In the genomic region with DNA sequence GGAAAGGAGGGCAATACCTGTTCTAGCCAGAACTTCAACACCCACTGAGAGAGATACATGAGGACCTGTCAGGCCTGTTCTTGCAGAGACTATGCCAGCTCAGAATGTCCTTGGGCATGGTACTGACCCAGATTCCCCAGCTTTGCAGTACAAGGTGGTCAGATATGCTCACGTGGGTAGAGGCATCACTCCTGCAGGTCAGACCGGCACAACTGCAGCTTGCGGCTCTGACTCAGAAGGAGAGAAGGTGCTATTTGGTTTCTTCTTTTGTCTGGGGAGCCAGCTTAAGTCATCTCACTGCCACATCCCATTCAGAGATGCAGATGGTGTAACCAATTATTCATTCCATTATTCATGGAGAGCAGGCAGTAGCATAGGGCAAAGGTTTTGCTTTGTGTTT, we compare ENCODE assay signal across 32 mouse cellular contexts. TPM values are rescaled to one million over a fixed set of nuclear protein-coding genes. Genes with fewer than 3 reads are reported as not detected.
DNase-seq lines count a peak whose midpoint lies in the region; ATAC-seq and TF ChIP-seq lines count a peak whose summit lies in the region.
"Had no signal": no experiment of that assay in that cellular context is flagged by ENCODE, and none has a peak within 500 bp of the region (broad histone marks: within the 10 kb centered on the region; RNA-seq: fewer than 3 reads in every experiment).

No protein-coding gene starts in this region.

- 78% methylated on average over 3 of the region's 3 CpGs for WGBS in stomach, postnatal 0 days

- ATAC-seq in stomach, postnatal 0 days (ENCODE audit: low FRiP score, low TSS enrichment), result no peak
- ATAC-seq: activated CD4-positive, CD25-positive, alpha-beta regulatory T cell, adult 4 months; CD4-positive, CD25-positive, alpha-beta regulatory T cell, adult 4 months; forebrain, embryonic 15.5 days; hindbrain, postnatal 0 days; intestine, postnatal 0 days had no signal

- peak; percentile 6 to 18 for DNase-seq in adrenal gland, postnatal 36 days
- DNase-seq in adrenal gland, postnatal 4 days (ENCODE audit: low spot score in 2 of 2), result no peak
- peak; percentile 5 for DNase-seq in cerebellum, adult 9-11 months
- DNase-seq in cerebellum, postnatal 4 days (ENCODE audit: low spot score in 2 of 2), result no peak
- DNase-seq in fat pad, adult 2 months (ENCODE audit: extremely low read depth, low read depth, low spot score), result peak; percentile 85
- DNase-seq in stomach, postnatal 0 days (ENCODE audit: low spot score), result no peak
- no peak for DNase-seq in layer of hippocampus, postnatal 10 days (ENCODE audit: low spot score in 2 of 2)
- DNase-seq in layer of hippocampus, adult 8-10 months (ENCODE audit: low spot score in 2 of 2), result no peak
- DNase-seq: cerebellum, postnatal 25 days; gastrocnemius, postnatal 25 days; heart, adult 2 months; heart, postnatal 14 days; heart, postnatal 4 days; kidney, adult 2 months had no signal

- H3K9me3 ChIP-seq in stomach, postnatal 0 days (ENCODE audit: control insufficient read depth, low read length), result no peaks in the 10 kb centered on the region
- H3K9me3 ChIP-seq: embryonic facial prominence, embryonic 12.5 days; embryonic facial prominence, embryonic 15.5 days; forebrain, embryonic 12.5 days; forebrain, embryonic 15.5 days; heart, embryonic 10.5 days; heart, embryonic 13.5 days had no signal

- H3K4me1 ChIP-seq in stomach, postnatal 0 days (replicated peaks; ENCODE audit: control insufficient read depth, insufficient read depth), result no peaks in the 10 kb centered on the region
- H3K4me1 ChIP-seq: embryonic facial prominence, embryonic 12.5 days; embryonic facial prominence, embryonic 15.5 days; forebrain, embryonic 12.5 days; forebrain, embryonic 15.5 days had no signal

- H3K4me3 ChIP-seq in stomach, postnatal 0 days (ENCODE audit: low read depth, low read length), result no peak overlapping the region
- H3K4me3 ChIP-seq: embryonic facial prominence, embryonic 12.5 days; embryonic facial prominence, embryonic 15.5 days; forebrain, embryonic 12.5 days; forebrain, embryonic 15.5 days; heart, adult 2 months; heart, embryonic 10.5 days; heart, embryonic 13.5 days had no signal

- TF ChIP-seq CTCF in stomach, postnatal 0 days (IDR thresholded peaks at IDR 0.05; ENCODE audit: low read depth), result no peak

- peak; percentile 61 for TF ChIP-seq EP300 in stomach, postnatal 0 days (optimal IDR thresholded peaks at IDR 0.05)

- H3K27ac ChIP-seq in stomach, postnatal 0 days (replicated peaks), result peak overlapping the region; percentile 18; the same call in 1 of the 2 replicates
- H3K27ac ChIP-seq: embryonic facial prominence, embryonic 12.5 days; forebrain, embryonic 12.5 days; forebrain, embryonic 15.5 days; heart, adult 2 months; heart, embryonic 10.5 days; heart, embryonic 13.5 days; hindbrain, embryonic 14.5 days; hindbrain, postnatal 0 days had no signal

- no peaks in the 10 kb centered on the region for H3K27me3 ChIP-seq in stomach, postnatal 0 days (ENCODE audit: control insufficient read depth, insufficient read depth, low read length)
- H3K27me3 ChIP-seq: embryonic facial prominence, embryonic 12.5 days; embryonic facial prominence, embryonic 15.5 days; forebrain, embryonic 12.5 days; forebrain, embryonic 15.5 days; heart, embryonic 13.5 days had no signal

- H3K9ac ChIP-seq in stomach, postnatal 0 days (ENCODE audit: low read length), result no peak overlapping the region
- H3K9ac ChIP-seq: embryonic facial prominence, embryonic 12.5 days; embryonic facial prominence, embryonic 15.5 days; forebrain, embryonic 12.5 days; forebrain, embryonic 15.5 days; heart, embryonic 13.5 days; hindbrain, embryonic 14.5 days had no signal

- H3K4me2 ChIP-seq in stomach, postnatal 0 days (replicated peaks; ENCODE audit: low read depth), result no peak overlapping the region
- H3K4me2 ChIP-seq: embryonic facial prominence, embryonic 12.5 days; embryonic facial prominence, embryonic 15.5 days; forebrain, embryonic 12.5 days; forebrain, embryonic 15.5 days; heart, embryonic 13.5 days; hindbrain, embryonic 14.5 days had no signal

- no peaks in the 10 kb centered on the region for H3K36me3 ChIP-seq in stomach, postnatal 0 days (ENCODE audit: control insufficient read depth, insufficient read depth, low read length)
- H3K36me3 ChIP-seq: embryonic facial prominence, embryonic 12.5 days; embryonic facial prominence, embryonic 15.5 days; forebrain, embryonic 12.5 days; forebrain, embryonic 15.5 days; heart, embryonic 10.5 days; heart, embryonic 13.5 days had no signal

RNA-seq across cellular contexts. Expression of a gene that starts 52.5 kb away (rescaled TPM):
- total RNA-seq in adrenal gland, postnatal 36 days (2021), result not detected
- total RNA-seq in adrenal gland, postnatal 4 days (2021), result not detected
- 0.05 TPM in 1 of 2 replicates, not detected in the other for polyA plus RNA-seq in stomach, postnatal 0 days (2015; fragmentation: Nextera tagmentation; extraction: Ambion mirVana)
- not detected for total RNA-seq in layer of hippocampus, postnatal 10 days (2021)
- not detected for total RNA-seq in layer of hippocampus, adult 8-10 months (2022)
- total RNA-seq: adrenal gland, adult 18-20 months; gastrocnemius, adult 8-10 months; gastrocnemius, postnatal 25 days; granulocyte monocyte progenitor cell, adult 5-6 weeks had no signal
- polyA plus RNA-seq: activated CD4-positive, CD25-positive, alpha-beta regulatory T cell, adult 4 months; C2C12; CD4-positive, CD25-positive, alpha-beta regulatory T cell, adult 4 months; cerebellum, adult 2 months; embryonic facial prominence, embryonic 12.5 days; forebrain, embryonic 12.5 days; forebrain, embryonic 15.5 days; heart, embryonic 10.5 days; hindbrain, embryonic 11.5 days; hindbrain, embryonic 14.5 days; hindbrain, postnatal 0 days; intestine, embryonic 14.5 days; intestine, postnatal 0 days; kidney, adult 2 months had no signal

Comparison
In these comparisons a context has a peak if more than half of its experiments do, and no peak if none do; other contexts are left out.
1. DNase-seq: peak in adrenal gland, postnatal 36 days (2 of 2), cerebellum, adult 9-11 months (single experiment) and fat pad, adult 2 months (single experiment); none in adrenal gland, postnatal 4 days (0 of 2), cerebellum, postnatal 4 days (0 of 2), stomach, postnatal 0 days (single experiment), layer of hippocampus, postnatal 10 days (0 of 2) and layer of hippocampus, adult 8-10 months (0 of 2).